Mouse (Mus musculus): ENCODE results near the gene Gucy2g. TPM values are rescaled to one million over a fixed set of nuclear protein-coding genes. Genes with fewer than 3 reads are reported as not detected.

Gene Gucy2g
- polyA plus RNA-seq, 1 experiment, result 0.88 TPM

GRCm38 (mm10) chr19:55257656-55258375 lies 16.8 kb upstream of the Gucy2g start:
- Histone ChIP-seq H3K4me1 (ENCODE audit: control insufficient read depth, insufficient read depth, low read length) (peaks cover 9% of the 10 kb centered on the region), H3K27ac (ENCODE audit: insufficient read depth, low read depth, low read length) (peak overlapping the region; percentile 35), H3K36me3 (ENCODE audit: control insufficient read depth, insufficient read depth, low read length) (no peaks in the 10 kb centered on the region), H3K27me3 (replicated peaks; ENCODE audit: control insufficient read depth, insufficient read depth, low read length) (no peaks in the 10 kb centered on the region), H3K4me3 (ENCODE audit: insufficient read depth, low read depth, low read length) (no peak overlapping the region)
- WGBS, result 77% methylated on average over 5 of the region's 5 CpGs
- TF ChIP-seq CTCF (conservative IDR thresholded peaks at IDR 0.05; ENCODE audit: insufficient read depth, insufficient read length, low read depth, low read length), result no peak; the same call in 1 of the 2 replicates
- TF ChIP-seq POLR2A (IDR thresholded peaks at IDR 0.05; ENCODE audit: low read depth, low read length), result no peak
- DNase-seq, result peak; percentile 19

GRCm38 (mm10) chr19:55256156-55256555 lies 15.1 kb upstream of the Gucy2g start:
- 76% methylated on average over 9 of the region's 9 CpGs for WGBS
- Histone ChIP-seq H3K27me3 (replicated peaks; ENCODE audit: control insufficient read depth, insufficient read depth, low read length) (no peaks in the 10 kb centered on the region), H3K27ac (ENCODE audit: insufficient read depth, low read depth, low read length) (no peak overlapping the region), H3K4me3 (ENCODE audit: insufficient read depth, low read depth, low read length) (no peak overlapping the region), H3K36me3 (ENCODE audit: control insufficient read depth, insufficient read depth, low read length) (no peaks in the 10 kb centered on the region), H3K4me1 (ENCODE audit: control insufficient read depth, insufficient read depth, low read length) (peaks cover 9% of the 10 kb centered on the region)
- no peak for DNase-seq
- no peak for TF ChIP-seq CTCF (conservative IDR thresholded peaks at IDR 0.05; ENCODE audit: insufficient read depth, insufficient read length, low read depth, low read length)
- TF ChIP-seq POLR2A (IDR thresholded peaks at IDR 0.05; ENCODE audit: low read depth, low read length), result no peak

- no peaks in the 10 kb centered on the region for H3K27me3 ChIP-seq (replicated peaks; ENCODE audit: control insufficient read depth, insufficient read depth, low read length)
- peaks cover 9% of the 10 kb centered on the region for H3K4me1 ChIP-seq (ENCODE audit: control insufficient read depth, insufficient read depth, low read length)
- no peak for TF ChIP-seq POLR2A (IDR thresholded peaks at IDR 0.05; ENCODE audit: low read depth, low read length)
- TF ChIP-seq CTCF (conservative IDR thresholded peaks at IDR 0.05; ENCODE audit: insufficient read depth, insufficient read length, low read depth, low read length), result no peak
- peak overlapping the region; percentile 64 for H3K4me3 ChIP-seq (ENCODE audit: insufficient read depth, low read depth, low read length)
- WGBS, result 28% methylated on average over 5 of the region's 5 CpGs
- no peak for DNase-seq
- H3K27ac ChIP-seq (ENCODE audit: insufficient read depth, low read depth, low read length), result no peak overlapping the region
- H3K36me3 ChIP-seq (ENCODE audit: control insufficient read depth, insufficient read depth, low read length), result no peaks in the 10 kb centered on the region
Measured at GRCm38 (mm10) chr19:55254513-55255016, 13.5 kb upstream of the Gucy2g start.

- Histone ChIP-seq H3K36me3 (ENCODE audit: control insufficient read depth, insufficient read depth, low read length) (no peaks in the 10 kb centered on the region), H3K27me3 (replicated peaks; ENCODE audit: control insufficient read depth, insufficient read depth, low read length) (no peaks in the 10 kb centered on the region), H3K4me1 (ENCODE audit: control insufficient read depth, insufficient read depth, low read length) (peaks cover 9% of the 10 kb centered on the region), H3K4me3 (ENCODE audit: insufficient read depth, low read depth, low read length) (peak overlapping the region; percentile 64), H3K27ac (ENCODE audit: insufficient read depth, low read depth, low read length) (peak overlapping the region; percentile 92)
- DNase-seq, result peak; percentile 79
- WGBS, result under 1% methylated on average over 32 of the region's 32 CpGs
- TF ChIP-seq POLR2A (IDR thresholded peaks at IDR 0.05; ENCODE audit: low read depth, low read length) (peak; percentile 49), CTCF (conservative IDR thresholded peaks at IDR 0.05; ENCODE audit: insufficient read depth, insufficient read length, low read depth, low read length) (no peak)
Measured at GRCm38 (mm10) chr19:55253570-55254441, 12.8 kb upstream of the Gucy2g start.

GRCm38 (mm10) chr19:55253239-55253569 lies 12.2 kb upstream of the Gucy2g start:
- Histone ChIP-seq H3K4me1 (ENCODE audit: control insufficient read depth, insufficient read depth, low read length) (peaks cover 9% of the 10 kb centered on the region), H3K27ac (ENCODE audit: insufficient read depth, low read depth, low read length) (peak overlapping the region; percentile 92), H3K36me3 (ENCODE audit: control insufficient read depth, insufficient read depth, low read length) (no peaks in the 10 kb centered on the region), H3K27me3 (replicated peaks; ENCODE audit: control insufficient read depth, insufficient read depth, low read length) (no peaks in the 10 kb centered on the region), H3K4me3 (ENCODE audit: insufficient read depth, low read depth, low read length) (peak overlapping the region; percentile 64)
- DNase-seq, result no peak
- TF ChIP-seq CTCF (conservative IDR thresholded peaks at IDR 0.05; ENCODE audit: insufficient read depth, insufficient read length, low read depth, low read length) (no peak), POLR2A (IDR thresholded peaks at IDR 0.05; ENCODE audit: low read depth, low read length) (no peak)
- under 1% methylated on average over 9 of the region's 9 CpGs for WGBS

GRCm38 (mm10) chr19:55251383-55252124 lies 10.5 kb upstream of the Gucy2g start, which contains the start of gene Acsl5:
Gene Acsl5, plus strand, starts transcription at chr19:55251938.
- Histone ChIP-seq H3K36me3 (ENCODE audit: control insufficient read depth, insufficient read depth, low read length) (no peaks in the 10 kb centered on the region), H3K4me3 (ENCODE audit: insufficient read depth, low read depth, low read length) (no peak within 1 kb of the TSS), H3K27me3 (replicated peaks; ENCODE audit: control insufficient read depth, insufficient read depth, low read length) (no peaks in the 10 kb centered on the region), H3K27ac (ENCODE audit: insufficient read depth, low read depth, low read length) (no peak within 1 kb of the TSS), H3K4me1 (ENCODE audit: control insufficient read depth, insufficient read depth, low read length) (peaks cover 6% of the 10 kb centered on the region; the same call in 1 of the 2 replicates)
- 76% methylated on average over 9 of the region's 9 CpGs for WGBS
- TF ChIP-seq CTCF (conservative IDR thresholded peaks at IDR 0.05; ENCODE audit: insufficient read depth, insufficient read length, low read depth, low read length), result no peak
- no peak for TF ChIP-seq POLR2A (IDR thresholded peaks at IDR 0.05; ENCODE audit: low read depth, low read length)
- peak; percentile 66 for DNase-seq
